Mouse (Mus musculus) neural tube, embryonic 11.5 days (tissue): Measurements from ENCODE around the gene Glb1. TPM values are rescaled to one million over a fixed set of nuclear protein-coding genes. Genes with fewer than 3 reads are reported as not detected.

Experiments used
- ATAC-seq: fragments of 200-750 bp; cut with Nextera tagmentation; 2 replicates; pipeline ENCODE4 v1.8.0; 2017; ENCODE audit warnings: moderate number of reproducible peaks, mild to moderate bottlenecking, moderate TSS enrichment, moderate library complexity; ENCODE audit not compliant: insufficient read depth, low FRiP score, low TSS enrichment
- DNase-seq: peaks from one replicate; pipeline ENCODE4 v3.0.0-alpha.2; 2015; ENCODE audit warnings: low spot score
- H3K27ac ChIP-seq: fragments of 300-500 bp; sonication (generic); 2 replicates; pipeline ENCODE4 v1.5.1; 2014; ENCODE audit warnings: low read depth, mild to moderate bottlenecking, low read length
- H3K27me3 ChIP-seq: fragments of 300-500 bp; sonication (generic); 2 replicates; pipeline ENCODE4 v1.6.1; 2014; ENCODE audit warnings: mild to moderate bottlenecking, low read length, mixed read lengths; ENCODE audit not compliant: control insufficient read depth, insufficient read depth
- H3K36me3 ChIP-seq: fragments of 300-500 bp; sonication (generic); 2 replicates; pipeline ENCODE4 v1.6.1; 2014; ENCODE audit warnings: mild to moderate bottlenecking, low read length, moderate library complexity, mixed read lengths; ENCODE audit not compliant: control insufficient read depth, insufficient read depth
- H3K4me1 ChIP-seq: fragments of 300-500 bp; sonication (generic); 2 replicates; pipeline ENCODE4 v1.6.1; 2014; ENCODE audit warnings: low read length, mixed read lengths; ENCODE audit not compliant: control insufficient read depth, insufficient read depth
- H3K4me2 ChIP-seq: fragments of 300-500 bp; sonication (generic); 2 replicates; pipeline ENCODE4 v1.6.1; 2014; ENCODE audit warnings: low read depth, mild to moderate bottlenecking, moderate library complexity
- H3K4me3 ChIP-seq: fragments of 300-500 bp; sonication (generic); 2 replicates; pipeline ENCODE4 v1.5.1; 2014; ENCODE audit warnings: low read depth, low read length
- H3K9ac ChIP-seq: fragments of 300-500 bp; sonication (generic); 2 replicates; pipeline ENCODE4 v1.6.1; 2014; ENCODE audit warnings: mild to moderate bottlenecking, low read length
- H3K9me3 ChIP-seq: fragments of 300-500 bp; sonication (generic); 2 replicates; pipeline ENCODE4 v1.6.1; 2016; ENCODE audit warnings: low read length; ENCODE audit not compliant: control insufficient read depth
- WGBS: fragments of 180-500 bp; shearing (Covaris S2); extraction: QIAGEN DNeasy Blood & Tissue Kit; methylation state at CpG from one replicate; pipeline ENCODE4 v1.1.7; 2014; 5-methylcytosine and 5-hydroxymethylcytosine counted together
- polyA plus RNA-seq: library from polyadenylated mRNA; unstranded; fragments of >200 nt; fragmentation: Nextera tagmentation; extraction: Ambion mirVana; gene quantifications from 2 replicates; pipeline ENCODE4 v1.2.1, GENCODE M21; 2014

Glb1 gene
- polyA plus RNA-seq, 1 experiment from 2014 or later: 26.1 TPM

GRCm38 (mm10) chr9:114421797-114422196, 20.9 kb downstream of the Glb1 start:
- DNase-seq: no peak
- Histone ChIP-seq H3K4me3 (no peak overlapping the region), H3K9ac (no peak overlapping the region), H3K27me3 (no peaks in the 10 kb centered on the region), H3K36me3 (no peaks in the 10 kb centered on the region; the same call in none of the 2 replicates), H3K27ac (no peak overlapping the region), H3K4me1 (no peaks in the 10 kb centered on the region), H3K4me2 (no peak overlapping the region), H3K9me3 (no peaks in the 10 kb centered on the region)
- WGBS: 97% methylated on average over 7 of the region's 7 CpGs
- ATAC-seq: no peak

- no peak overlapping the region for H3K27ac ChIP-seq
- no peaks in the 10 kb centered on the region for H3K27me3 ChIP-seq
- 93% methylated on average over 5 of the region's 5 CpGs for WGBS
- no peak for ATAC-seq
- no peak overlapping the region for H3K4me3 ChIP-seq
- no peaks in the 10 kb centered on the region for H3K4me1 ChIP-seq
- no peak overlapping the region for H3K4me2 ChIP-seq
- H3K36me3 ChIP-seq: no peaks in the 10 kb centered on the region; the same call in none of the 2 replicates
- no peaks in the 10 kb centered on the region for H3K9me3 ChIP-seq
- no peak for DNase-seq
- H3K9ac ChIP-seq: no peak overlapping the region
Measured at GRCm38 (mm10) chr9:114425576-114425975, 24.7 kb downstream of the Glb1 start.

- Histone ChIP-seq H3K27ac (no peak overlapping the region), H3K9me3 (no peaks in the 10 kb centered on the region), H3K27me3 (no peaks in the 10 kb centered on the region), H3K36me3 (no peaks in the 10 kb centered on the region; the same call in none of the 2 replicates), H3K4me2 (no peak overlapping the region), H3K4me1 (no peaks in the 10 kb centered on the region), H3K9ac (no peak overlapping the region), H3K4me3 (no peak overlapping the region)
- 87% methylated on average over 5 of the region's 5 CpGs for WGBS
- DNase-seq (no peak), ATAC-seq (no peak)
Measured at GRCm38 (mm10) chr9:114426201-114426600, 25.3 kb downstream of the Glb1 start.

- H3K27ac ChIP-seq: no peak overlapping the region
- H3K4me3 ChIP-seq: no peak overlapping the region
- no peaks in the 10 kb centered on the region; the same call in 1 of the 2 replicates for H3K36me3 ChIP-seq
- no peaks in the 10 kb centered on the region for H3K9me3 ChIP-seq
- WGBS: 93% methylated on average over 8 of the region's 8 CpGs
- no peaks in the 10 kb centered on the region for H3K27me3 ChIP-seq
- no peak overlapping the region for H3K4me2 ChIP-seq
- no peak overlapping the region for H3K9ac ChIP-seq
- DNase-seq (no peak), ATAC-seq (no peak)
- H3K4me1 ChIP-seq: no peaks in the 10 kb centered on the region
Measured at GRCm38 (mm10) chr9:114427425-114427824, 26.5 kb downstream of the Glb1 start.

- 88% methylated on average over 12 of the region's 12 CpGs for WGBS
- Histone ChIP-seq H3K9me3 (no peaks in the 10 kb centered on the region), H3K4me2 (no peak overlapping the region), H3K27ac (no peak overlapping the region), H3K4me3 (no peak overlapping the region), H3K36me3 (no peaks in the 10 kb centered on the region; the same call in 1 of the 2 replicates), H3K27me3 (no peaks in the 10 kb centered on the region), H3K4me1 (no peaks in the 10 kb centered on the region), H3K9ac (no peak overlapping the region)
- ATAC-seq (no peak), DNase-seq (no peak)
Measured at GRCm38 (mm10) chr9:114428103-114428834, 27.4 kb downstream of the Glb1 start.

GRCm38 (mm10) chr9:114435668-114436067, 34.8 kb downstream of the Glb1 start:
- Histone ChIP-seq H3K4me1 (no peaks in the 10 kb centered on the region), H3K4me2 (no peak overlapping the region), H3K4me3 (no peak overlapping the region), H3K9me3 (no peaks in the 10 kb centered on the region), H3K36me3 (no peaks in the 10 kb centered on the region), H3K27me3 (no peaks in the 10 kb centered on the region), H3K9ac (no peak overlapping the region), H3K27ac (no peak overlapping the region)
- ATAC-seq (no peak), DNase-seq (no peak)
- 88% methylated on average over 2 of the region's 2 CpGs for WGBS

GRCm38 (mm10) chr9:114440548-114440947, 39.7 kb downstream of the Glb1 start:
- no peak overlapping the region for H3K27ac ChIP-seq
- H3K27me3 ChIP-seq: no peaks in the 10 kb centered on the region
- H3K4me3 ChIP-seq: no peak overlapping the region
- ATAC-seq (no peak), DNase-seq (no peak)
- H3K4me1 ChIP-seq: no peaks in the 10 kb centered on the region
- H3K9ac ChIP-seq: no peak overlapping the region
- H3K4me2 ChIP-seq: no peak overlapping the region
- no peaks in the 10 kb centered on the region; the same call in 1 of the 2 replicates for H3K36me3 ChIP-seq
- 90% methylated on average over 10 of the region's 10 CpGs for WGBS
- H3K9me3 ChIP-seq: no peaks in the 10 kb centered on the region

- Histone ChIP-seq H3K9me3 (no peaks in the 10 kb centered on the region), H3K27ac (no peak overlapping the region), H3K4me3 (no peak overlapping the region), H3K9ac (no peak overlapping the region), H3K27me3 (no peaks in the 10 kb centered on the region), H3K36me3 (no peaks in the 10 kb centered on the region; the same call in 1 of the 2 replicates), H3K4me1 (no peaks in the 10 kb centered on the region), H3K4me2 (no peak overlapping the region)
- 95% methylated on average over 9 of the region's 9 CpGs for WGBS
- no peak for ATAC-seq
- DNase-seq: no peak
Measured at GRCm38 (mm10) chr9:114442225-114442624, 41.3 kb downstream of the Glb1 start.

- H3K9ac ChIP-seq: no peak overlapping the region
- H3K4me1 ChIP-seq: no peaks in the 10 kb centered on the region
- H3K4me2 ChIP-seq: no peak overlapping the region
- 84% methylated on average over 9 of the region's 9 CpGs for WGBS
- ATAC-seq (no peak), DNase-seq (no peak)
- H3K4me3 ChIP-seq: no peak overlapping the region
- H3K9me3 ChIP-seq: no peaks in the 10 kb centered on the region
- H3K36me3 ChIP-seq: no peaks in the 10 kb centered on the region; the same call in 1 of the 2 replicates
- no peak overlapping the region for H3K27ac ChIP-seq
- H3K27me3 ChIP-seq: no peaks in the 10 kb centered on the region
Measured at GRCm38 (mm10) chr9:114442893-114443292, 42.0 kb downstream of the Glb1 start.
